Mouse (Mus musculus): ENCODE measurements around the gene Trim28. TPM values are rescaled to one million over a fixed set of nuclear protein-coding genes. Genes with fewer than 3 reads are reported as not detected.

Trim28 gene
- polyA plus RNA-seq, 1 experiment from 2014 or later = 195 TPM

DNA sequence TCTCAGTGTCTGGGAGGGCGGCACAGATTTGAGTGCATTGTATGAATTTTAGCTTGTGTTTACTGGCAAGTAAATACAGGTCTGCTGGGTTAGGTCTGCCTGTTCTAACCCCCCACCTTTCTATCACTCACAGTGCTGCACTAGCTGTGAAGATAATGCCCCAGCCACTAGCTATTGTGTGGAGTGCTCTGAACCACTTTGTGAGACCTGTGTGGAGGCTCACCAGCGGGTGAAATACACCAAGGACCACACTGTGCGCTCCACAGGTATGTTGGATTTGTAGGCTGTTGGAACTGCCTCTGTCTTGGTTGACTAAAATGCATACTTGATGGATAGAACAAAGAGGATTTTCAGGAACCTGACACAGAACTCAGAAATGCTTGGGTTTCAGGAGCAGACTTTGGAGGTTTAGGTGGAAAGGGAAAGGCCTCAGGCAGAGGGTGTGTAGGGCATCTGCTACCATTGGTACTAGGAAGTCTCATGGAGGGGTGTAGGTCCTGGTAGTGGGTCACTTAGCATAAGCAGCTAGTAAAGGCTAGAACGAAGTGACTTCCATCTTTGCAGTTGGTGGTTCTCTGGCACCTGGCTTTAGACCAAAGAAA lies 26.7 kb downstream of the Trim28 start:
- ATAC-seq (ENCODE audit: low read depth) = no peak
- Histone ChIP-seq H3K9me3 (ENCODE audit: control insufficient read depth, low read length) (no peaks in the 10 kb centered on the region), H3K27ac (ENCODE audit: low read length) (peak overlapping the region; percentile 100)

DNA sequence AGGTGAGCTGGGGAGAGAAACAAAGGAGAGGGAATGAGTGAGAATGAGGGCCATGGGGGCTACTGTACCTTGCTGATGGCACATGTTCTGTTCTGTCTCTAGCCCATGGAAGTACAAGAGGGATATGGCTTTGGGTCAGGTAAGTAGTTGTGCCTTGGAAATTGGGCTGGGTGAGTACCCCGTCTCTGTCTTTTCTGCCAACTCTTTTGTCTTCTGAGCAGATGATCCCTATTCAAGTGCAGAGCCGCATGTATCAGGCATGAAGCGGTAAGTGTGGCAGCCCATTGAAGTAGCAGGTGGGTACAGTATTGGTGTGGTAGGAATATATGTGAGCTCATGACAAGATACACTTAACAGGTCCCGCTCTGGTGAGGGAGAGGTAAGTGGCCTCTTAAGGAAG lies 30.1 kb downstream of the Trim28 start:
- no peak overlapping the region for H3K4me2 ChIP-seq (ENCODE audit: low read depth, low read length)
- no peak overlapping the region for H3K9ac ChIP-seq (ENCODE audit: low read length)
- no peak overlapping the region for H3K4me3 ChIP-seq (ENCODE audit: low read length)
- H3K27ac ChIP-seq (ENCODE audit: low read length) = no peak overlapping the region
- 89% methylated on average over 4 of the region's 4 CpGs for WGBS
- no peak for ATAC-seq (ENCODE audit: low read depth)
- H3K4me1 ChIP-seq (replicated peaks; ENCODE audit: control insufficient read depth, insufficient read depth, low read length) = peaks cover 21% of the 10 kb centered on the region
- peaks cover 65% of the 10 kb centered on the region for H3K36me3 ChIP-seq (ENCODE audit: control insufficient read depth, insufficient read depth, low read length)
- H3K9me3 ChIP-seq (ENCODE audit: control insufficient read depth, low read length) = no peaks in the 10 kb centered on the region
- no peaks in the 10 kb centered on the region for H3K27me3 ChIP-seq (ENCODE audit: control insufficient read depth, insufficient read depth, low read depth, low read length)

More for the DNA sequence above, 26.7 kb downstream of the Trim28 start:
- no peaks in the 10 kb centered on the region for H3K27me3 ChIP-seq (ENCODE audit: control insufficient read depth, insufficient read depth, low read depth, low read length)
- H3K4me3 ChIP-seq (ENCODE audit: low read length) = peak overlapping the region; percentile 93
- H3K4me1 ChIP-seq (replicated peaks; ENCODE audit: control insufficient read depth, insufficient read depth, low read length) = peaks cover 20% of the 10 kb centered on the region
- H3K4me2 ChIP-seq (ENCODE audit: low read depth, low read length) = peak overlapping the region; percentile 96
- 22% methylated on average over 4 of the region's 4 CpGs for WGBS
- H3K36me3 ChIP-seq (ENCODE audit: control insufficient read depth, insufficient read depth, low read length) = peaks cover 48% of the 10 kb centered on the region
- H3K9ac ChIP-seq (ENCODE audit: low read length) = peak overlapping the region; percentile 96

DNA sequence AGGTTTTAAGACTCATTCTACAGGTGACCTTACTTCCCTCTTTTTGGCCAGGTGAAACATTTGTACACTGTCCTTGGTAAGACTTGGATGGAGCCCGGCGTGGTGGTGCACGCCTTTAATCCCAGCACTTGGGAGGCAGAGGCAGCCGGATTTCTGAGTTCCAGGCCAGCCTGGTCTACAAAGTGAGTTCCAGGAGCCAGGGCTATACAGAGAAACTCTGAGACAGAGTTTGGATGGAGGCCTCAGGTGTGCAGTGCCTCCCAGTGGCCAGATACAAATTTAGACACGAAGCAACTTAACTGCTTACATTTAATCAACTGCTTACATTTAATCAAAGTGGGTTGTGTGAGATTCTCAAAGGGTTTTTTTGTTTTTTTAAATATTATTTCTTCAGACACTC lies 32.2 kb downstream of the Trim28 start:
- H3K4me3 ChIP-seq (ENCODE audit: low read length) = no peak overlapping the region
- H3K4me2 ChIP-seq (ENCODE audit: low read depth, low read length) = no peak overlapping the region
- H3K9me3 ChIP-seq (ENCODE audit: control insufficient read depth, low read length) = no peaks in the 10 kb centered on the region
- ATAC-seq (ENCODE audit: low read depth) = no peak
- whole genome bisulfite sequencing = 61% methylated on average over 5 of the region's 5 CpGs
- H3K36me3 ChIP-seq (ENCODE audit: control insufficient read depth, insufficient read depth, low read length) = peaks cover 70% of the 10 kb centered on the region
- H3K9ac ChIP-seq (ENCODE audit: low read length) = no peak overlapping the region
- H3K27ac ChIP-seq (ENCODE audit: low read length) = no peak overlapping the region
- H3K27me3 ChIP-seq (ENCODE audit: control insufficient read depth, insufficient read depth, low read depth, low read length) = no peaks in the 10 kb centered on the region
- H3K4me1 ChIP-seq (replicated peaks; ENCODE audit: control insufficient read depth, insufficient read depth, low read length) = peaks cover 17% of the 10 kb centered on the region

DNA sequence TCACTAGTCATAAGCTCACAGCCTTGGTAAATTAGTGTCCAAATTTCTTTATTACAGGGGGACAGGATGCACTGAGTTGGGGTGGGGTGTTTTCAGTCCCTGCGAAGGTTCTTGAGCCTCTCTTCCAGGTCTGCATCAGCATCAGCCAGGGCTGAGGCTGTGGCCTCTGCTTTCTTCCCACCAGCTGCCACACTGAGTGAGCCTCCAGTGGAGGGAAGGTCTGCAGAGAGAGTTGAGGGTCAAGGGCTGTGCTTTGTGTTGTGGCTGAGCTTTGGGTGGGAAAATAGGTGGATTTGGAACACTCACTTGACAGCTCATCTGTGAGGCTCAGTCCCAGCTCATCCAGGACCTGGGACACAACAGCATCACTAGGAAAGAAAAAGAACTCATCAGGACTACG lies 33.1 kb downstream of the Trim28 start:
- no peaks in the 10 kb centered on the region for H3K27me3 ChIP-seq (ENCODE audit: control insufficient read depth, insufficient read depth, low read depth, low read length)
- no peak overlapping the region for H3K9ac ChIP-seq (ENCODE audit: low read length)
- peaks cover 65% of the 10 kb centered on the region for H3K36me3 ChIP-seq (ENCODE audit: control insufficient read depth, insufficient read depth, low read length)
- H3K4me1 ChIP-seq (replicated peaks; ENCODE audit: control insufficient read depth, insufficient read depth, low read length) = peaks cover 20% of the 10 kb centered on the region
- 86% methylated on average over 2 of the region's 2 CpGs for WGBS
- no peak overlapping the region for H3K4me2 ChIP-seq (ENCODE audit: low read depth, low read length)
- H3K9me3 ChIP-seq (ENCODE audit: control insufficient read depth, low read length) = no peaks in the 10 kb centered on the region
- no peak overlapping the region for H3K4me3 ChIP-seq (ENCODE audit: low read length)
- ATAC-seq (ENCODE audit: low read depth) = no peak
- no peak overlapping the region for H3K27ac ChIP-seq (ENCODE audit: low read length)

DNA sequence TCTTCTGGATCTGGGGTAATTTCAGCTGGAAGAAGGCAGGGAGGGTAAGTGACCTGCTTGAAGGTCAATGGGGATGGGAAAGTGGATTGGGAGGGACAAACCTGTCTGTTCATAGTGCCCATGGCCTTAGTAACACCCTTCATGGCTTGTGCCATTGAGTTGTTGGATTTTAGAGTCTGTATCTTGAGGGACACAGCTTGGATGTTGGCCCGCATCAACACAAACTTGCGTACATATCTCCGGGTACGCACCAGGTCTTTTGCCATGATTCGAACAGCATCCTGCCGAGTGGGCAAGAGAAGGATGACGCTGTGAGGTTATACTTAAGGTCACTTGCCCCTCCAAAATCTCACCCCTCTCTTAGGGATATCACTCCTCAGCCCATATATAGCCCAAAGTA lies 33.6 kb downstream of the Trim28 start:
- Histone ChIP-seq H3K9ac (ENCODE audit: low read length) (no peak overlapping the region), H3K4me3 (ENCODE audit: low read length) (no peak overlapping the region), H3K27me3 (ENCODE audit: control insufficient read depth, insufficient read depth, low read depth, low read length) (no peaks in the 10 kb centered on the region), H3K4me1 (replicated peaks; ENCODE audit: control insufficient read depth, insufficient read depth, low read length) (peaks cover 20% of the 10 kb centered on the region), H3K4me2 (ENCODE audit: low read depth, low read length) (no peak overlapping the region), H3K36me3 (ENCODE audit: control insufficient read depth, insufficient read depth, low read length) (peaks cover 61% of the 10 kb centered on the region), H3K27ac (ENCODE audit: low read length) (no peak overlapping the region), H3K9me3 (ENCODE audit: control insufficient read depth, low read length) (no peaks in the 10 kb centered on the region)
- 83% methylated on average over 7 of the region's 7 CpGs for WGBS
- ATAC-seq (ENCODE audit: low read depth) = no peak

DNA sequence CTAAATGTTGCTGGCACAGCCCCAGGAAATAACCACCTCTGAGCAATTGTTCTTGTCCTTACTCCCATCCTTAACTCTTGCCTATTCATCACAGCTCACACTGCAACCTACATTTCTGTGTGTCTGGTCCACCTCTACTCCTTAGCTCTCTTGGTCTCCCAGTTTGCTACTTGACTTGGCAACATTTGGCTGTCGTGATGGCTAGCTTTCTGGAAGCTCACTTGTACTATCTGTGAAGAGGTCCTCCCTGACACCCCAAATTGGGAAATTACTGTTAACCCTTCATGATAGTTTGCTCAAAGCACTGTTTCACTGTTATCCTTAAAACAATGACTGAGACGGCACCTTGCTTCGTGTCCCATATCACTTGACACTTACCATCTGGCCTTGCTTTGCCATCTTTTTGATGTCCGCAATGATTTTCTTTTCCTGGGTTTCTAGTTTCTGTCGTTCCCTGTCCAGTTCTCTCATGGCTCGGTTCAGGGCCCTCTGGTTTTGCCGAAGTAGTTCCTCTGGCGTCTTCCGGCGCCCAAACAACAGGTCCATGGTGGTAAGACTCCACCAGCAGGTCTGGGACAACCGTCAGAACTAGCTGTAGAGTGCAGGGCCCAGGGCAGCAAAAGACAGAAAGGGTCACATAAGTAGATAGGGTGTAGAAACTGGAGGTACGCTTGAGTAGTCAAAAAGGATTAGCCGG lies 34.7 kb downstream of the Trim28 start:
- Histone ChIP-seq H3K36me3 (ENCODE audit: control insufficient read depth, insufficient read depth, low read length) (peaks cover 51% of the 10 kb centered on the region), H3K27ac (ENCODE audit: low read length) (peak overlapping the region; percentile 86), H3K9me3 (ENCODE audit: control insufficient read depth, low read length) (no peaks in the 10 kb centered on the region), H3K4me3 (ENCODE audit: low read length) (peak overlapping the region; percentile 67), H3K27me3 (ENCODE audit: control insufficient read depth, insufficient read depth, low read depth, low read length) (no peaks in the 10 kb centered on the region), H3K4me2 (ENCODE audit: low read depth, low read length) (peak overlapping the region; percentile 80), H3K4me1 (replicated peaks; ENCODE audit: control insufficient read depth, insufficient read depth, low read length) (peaks cover 20% of the 10 kb centered on the region), H3K9ac (ENCODE audit: low read length) (peak overlapping the region; percentile 77)
- no peak for ATAC-seq (ENCODE audit: low read depth)
- 38% methylated on average over 13 of the region's 13 CpGs for WGBS

DNA sequence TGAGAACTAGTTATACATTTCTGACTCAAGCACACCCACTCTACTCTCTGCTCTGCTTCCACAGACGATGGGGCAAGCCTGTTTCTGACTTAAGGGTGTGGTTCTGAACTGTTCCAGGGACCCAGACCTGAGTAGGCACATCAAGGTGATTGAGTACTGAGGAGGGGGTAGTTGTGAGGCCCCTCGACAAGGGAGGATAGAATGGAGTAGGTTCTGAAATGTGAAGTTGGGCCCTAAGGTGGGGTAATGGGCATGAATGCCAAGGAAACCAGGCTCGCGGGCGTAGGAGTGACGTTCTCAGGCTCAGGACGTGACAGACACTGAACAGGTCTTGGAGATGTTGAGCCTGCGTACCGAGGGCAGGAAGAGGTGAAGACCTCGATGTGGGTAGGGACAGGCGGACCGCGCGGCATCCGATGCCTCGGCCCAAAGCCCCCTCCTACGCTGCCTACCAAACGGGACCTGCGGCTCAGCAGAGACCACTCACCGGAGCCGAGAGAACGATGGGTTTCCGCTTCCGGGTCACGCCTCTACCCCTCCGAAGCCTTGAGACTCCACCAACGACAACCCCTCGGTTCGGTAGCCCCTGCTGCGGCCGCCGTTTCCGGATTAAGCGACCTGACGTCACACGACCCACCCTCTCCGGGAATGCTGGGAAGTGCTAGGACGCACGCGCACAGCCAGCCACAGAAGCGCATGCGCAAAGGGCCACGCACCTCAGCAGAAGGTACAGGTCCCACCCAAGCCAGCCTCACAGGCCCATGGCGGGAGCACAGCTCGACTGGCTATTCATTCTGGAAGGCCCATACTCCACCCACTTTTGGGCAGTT lies 35.4 kb downstream of the Trim28 start, which contains the start of gene Chmp2a:
Gene Chmp2a, minus strand, starts transcription at position 660 of the 830 bp plus-strand sequence.
- 0% methylated on average over 45 of the region's 45 CpGs for WGBS
- Histone ChIP-seq H3K27me3 (ENCODE audit: control insufficient read depth, insufficient read depth, low read depth, low read length) (no peaks in the 10 kb centered on the region), H3K9me3 (ENCODE audit: control insufficient read depth, low read length) (no peaks in the 10 kb centered on the region), H3K36me3 (ENCODE audit: control insufficient read depth, insufficient read depth, low read length) (peaks cover 43% of the 10 kb centered on the region), H3K4me3 (ENCODE audit: low read length) (peak within 1 kb of the TSS; percentile 67), H3K9ac (ENCODE audit: low read length) (peak within 1 kb of the TSS; percentile 77), H3K4me1 (replicated peaks; ENCODE audit: control insufficient read depth, insufficient read depth, low read length) (peaks cover 27% of the 10 kb centered on the region), H3K4me2 (ENCODE audit: low read depth, low read length) (peak within 1 kb of the TSS; percentile 80), H3K27ac (ENCODE audit: low read length) (peak within 1 kb of the TSS; percentile 86)
- peak; percentile 74 for ATAC-seq (ENCODE audit: low read depth)

DNA sequence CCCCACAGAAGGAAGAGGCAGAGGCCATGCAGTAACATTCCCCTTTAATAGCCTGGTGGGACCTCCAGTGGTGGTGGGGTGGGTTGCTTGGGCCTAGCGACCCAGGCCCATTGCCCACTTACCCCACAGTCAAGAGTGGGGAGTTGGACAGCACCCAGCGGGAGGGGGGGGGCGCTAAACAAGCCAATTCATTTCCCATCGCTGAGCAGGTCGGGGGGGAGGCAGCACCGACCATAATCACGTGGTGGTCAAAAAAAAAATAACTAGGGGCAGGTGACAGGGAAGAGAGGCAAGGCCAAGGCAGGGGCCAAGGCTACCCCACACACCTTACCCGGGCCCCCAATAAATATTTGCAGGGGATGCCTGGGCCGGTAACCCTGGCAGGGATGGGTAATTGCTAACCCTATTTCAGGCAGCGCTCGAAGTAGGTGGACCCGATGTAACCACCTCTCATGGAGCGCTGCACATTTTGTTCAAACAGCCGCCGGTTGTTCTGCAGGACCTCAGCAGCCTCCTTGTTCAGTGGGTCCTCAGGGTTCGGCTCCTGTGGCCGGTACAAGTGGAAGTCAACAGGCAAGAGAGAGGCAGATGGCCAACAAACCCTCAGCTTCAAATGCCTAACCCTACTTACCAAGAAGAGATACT lies 36.4 kb downstream of the Trim28 start:
- no peak overlapping the region for H3K4me3 ChIP-seq (ENCODE audit: low read length)
- WGBS = 76% methylated on average over 17 of the region's 17 CpGs
- peak overlapping the region; percentile 86; the same call in 1 of the 2 replicates for H3K27ac ChIP-seq (ENCODE audit: low read length)
- H3K9me3 ChIP-seq (ENCODE audit: control insufficient read depth, low read length) = no peaks in the 10 kb centered on the region
- peak overlapping the region; percentile 80 for H3K4me2 ChIP-seq (ENCODE audit: low read depth, low read length)
- ATAC-seq (ENCODE audit: low read depth) = no peak
- no peaks in the 10 kb centered on the region for H3K27me3 ChIP-seq (ENCODE audit: control insufficient read depth, insufficient read depth, low read depth, low read length)
- peaks cover 27% of the 10 kb centered on the region for H3K4me1 ChIP-seq (replicated peaks; ENCODE audit: control insufficient read depth, insufficient read depth, low read length)
- H3K9ac ChIP-seq (ENCODE audit: low read length) = peak overlapping the region; percentile 40; the same call in 1 of the 2 replicates
- peaks cover 34% of the 10 kb centered on the region for H3K36me3 ChIP-seq (ENCODE audit: control insufficient read depth, insufficient read depth, low read length)

Data from lung, embryonic 16.5 days (tissue).